Mouse (Mus musculus) heart, embryonic 15.5 days (tissue): ENCODE data around the gene Arhgap6. TPM values are rescaled to one million over a fixed set of nuclear protein-coding genes. Genes with fewer than 3 reads are reported as not detected.

Source experiments
- ATAC-seq: fragments of 200-750 bp; cut with Nextera tagmentation; replicated peaks from 2 replicates; pipeline ENCODE4 v1.8.0; 2017; ENCODE audit warnings: low read depth, moderate TSS enrichment; ENCODE audit not compliant: insufficient number of reproducible peaks, insufficient read depth, low FRiP score
- H3K27ac ChIP-seq: fragments of 300-500 bp; sonication (generic); 2 replicates; pipeline ENCODE4 v1.5.1; 2015; ENCODE audit warnings: mild to moderate bottlenecking, inconsistent platforms
- H3K27me3 ChIP-seq: fragments of 300-500 bp; sonication (generic); 2 replicates; pipeline ENCODE4 v1.6.1; 2015; ENCODE audit warnings: inconsistent platforms
- H3K36me3 ChIP-seq: fragments of 300-500 bp; sonication (generic); 2 replicates; pipeline ENCODE4 v1.6.1; 2015; ENCODE audit warnings: mild to moderate bottlenecking, inconsistent platforms
- H3K4me1 ChIP-seq: fragments of 300-500 bp; sonication (generic); replicated peaks from 2 replicates; pipeline ENCODE4 v1.6.1; 2015; ENCODE audit warnings: inconsistent platforms
- H3K4me2 ChIP-seq: fragments of 300-500 bp; sonication (generic); 2 replicates; pipeline ENCODE4 v1.6.1; 2015; ENCODE audit warnings: inconsistent platforms, mild to moderate bottlenecking, moderate library complexity
- H3K4me3 ChIP-seq: fragments of 300-500 bp; sonication (generic); 2 replicates; pipeline ENCODE4 v1.5.1; 2015; ENCODE audit warnings: mild to moderate bottlenecking, inconsistent platforms
- H3K9ac ChIP-seq: fragments of 300-500 bp; sonication (generic); 2 replicates; pipeline ENCODE4 v1.6.1; 2015; ENCODE audit warnings: mild to moderate bottlenecking, inconsistent platforms
- H3K9me3 ChIP-seq: fragments of 300-500 bp; sonication (generic); replicated peaks from 2 replicates; pipeline ENCODE4 v1.6.1; 2016; ENCODE audit warnings: inconsistent platforms
- WGBS: fragments of 180-500 bp; shearing (Covaris S2); methylation state at CpG from one replicate; pipeline ENCODE4 v1.1.7; 2015; ENCODE audit warnings: mixed read lengths; 5-methylcytosine and 5-hydroxymethylcytosine counted together
- polyA plus RNA-seq: library from polyadenylated mRNA; unstranded; fragments of >200 nt; fragmentation: Nextera tagmentation; extraction: Ambion mirVana; gene quantifications from 2 replicates; pipeline ENCODE4 v1.2.1, GENCODE M21; 2015

Arhgap6 gene
- polyA plus RNA-seq, 1 experiment from 2014 or later: 6.6 TPM

- WGBS: 76% methylated on average over 1 of the region's 1 CpGs
- no peaks in the 10 kb centered on the region for H3K27me3 ChIP-seq
- H3K4me1 ChIP-seq: no peaks in the 10 kb centered on the region
- no peaks in the 10 kb centered on the region for H3K9me3 ChIP-seq
- ATAC-seq: no peak
- no peak overlapping the region for H3K27ac ChIP-seq
- no peaks in the 10 kb centered on the region for H3K36me3 ChIP-seq
- H3K4me2 ChIP-seq: no peak overlapping the region
- H3K9ac ChIP-seq: no peak overlapping the region
- H3K4me3 ChIP-seq: no peak overlapping the region
Observed at GRCm38 (mm10) chrX:169065922-169066321, 271.0 kb downstream of the Arhgap6 start.

DNA sequence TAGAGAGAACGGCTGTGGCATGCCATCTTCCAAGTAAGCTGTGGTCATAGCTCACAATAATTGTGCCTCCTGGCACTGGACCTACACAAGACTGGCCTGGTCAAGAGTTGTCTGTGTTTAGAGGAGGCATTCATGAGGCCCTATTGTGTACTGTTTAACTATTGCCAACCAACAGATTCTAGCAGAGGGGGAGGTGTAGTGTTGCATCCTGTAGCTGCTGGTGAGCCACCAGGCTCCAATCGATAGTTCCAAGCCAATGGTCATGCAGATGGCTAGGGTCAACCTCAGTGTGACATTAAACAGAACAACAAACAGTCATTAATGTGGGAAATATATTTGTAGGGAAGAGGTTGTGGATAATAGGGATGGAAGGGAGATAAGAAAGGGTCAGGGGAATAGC, 280.1 kb downstream of the Arhgap6 start:
- Histone ChIP-seq H3K4me3 (no peak overlapping the region), H3K27me3 (no peaks in the 10 kb centered on the region), H3K4me1 (no peaks in the 10 kb centered on the region), H3K9me3 (no peaks in the 10 kb centered on the region), H3K27ac (no peak overlapping the region), H3K4me2 (no peak overlapping the region), H3K36me3 (no peaks in the 10 kb centered on the region), H3K9ac (no peak overlapping the region)
- 76% methylated on average over 2 of the region's 2 CpGs for WGBS
- ATAC-seq: no peak

GRCm38 (mm10) chrX:169081609-169082008, 286.7 kb downstream of the Arhgap6 start:
- no peaks in the 10 kb centered on the region for H3K9me3 ChIP-seq
- WGBS: 86% methylated on average over 3 of the region's 3 CpGs
- no peaks in the 10 kb centered on the region for H3K4me1 ChIP-seq
- H3K4me3 ChIP-seq: no peak overlapping the region
- no peak overlapping the region for H3K27ac ChIP-seq
- H3K9ac ChIP-seq: no peak overlapping the region
- no peaks in the 10 kb centered on the region for H3K36me3 ChIP-seq
- H3K4me2 ChIP-seq: no peak overlapping the region
- H3K27me3 ChIP-seq: no peaks in the 10 kb centered on the region
- ATAC-seq: no peak

DNA sequence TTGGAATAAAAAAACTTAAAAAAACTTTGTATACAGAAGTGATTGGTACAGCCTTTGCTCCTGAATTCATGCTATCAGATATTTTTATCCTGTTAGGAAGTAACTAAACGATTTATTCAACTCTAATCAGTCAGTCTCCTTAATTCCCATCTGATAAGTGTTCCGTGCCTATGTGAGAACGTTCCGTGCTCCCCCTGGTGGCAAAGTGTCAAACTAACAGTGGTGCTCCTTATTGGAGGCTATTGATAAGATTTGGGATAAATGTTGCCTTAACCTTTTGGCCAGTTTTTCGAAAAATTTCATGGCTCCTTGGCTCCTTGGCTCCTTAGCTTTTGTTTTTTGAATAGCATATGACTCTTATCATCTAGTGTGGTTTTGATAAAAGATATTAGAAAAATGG, 291.0 kb downstream of the Arhgap6 start:
- no peak overlapping the region for H3K4me2 ChIP-seq
- no peaks in the 10 kb centered on the region for H3K9me3 ChIP-seq
- ATAC-seq: no peak
- H3K27ac ChIP-seq: no peak overlapping the region
- H3K9ac ChIP-seq: no peak overlapping the region
- H3K4me1 ChIP-seq: no peaks in the 10 kb centered on the region
- H3K27me3 ChIP-seq: no peaks in the 10 kb centered on the region
- no peak overlapping the region for H3K4me3 ChIP-seq
- H3K36me3 ChIP-seq: no peaks in the 10 kb centered on the region
- 12% methylated on average over 5 of the region's 5 CpGs for WGBS

DNA sequence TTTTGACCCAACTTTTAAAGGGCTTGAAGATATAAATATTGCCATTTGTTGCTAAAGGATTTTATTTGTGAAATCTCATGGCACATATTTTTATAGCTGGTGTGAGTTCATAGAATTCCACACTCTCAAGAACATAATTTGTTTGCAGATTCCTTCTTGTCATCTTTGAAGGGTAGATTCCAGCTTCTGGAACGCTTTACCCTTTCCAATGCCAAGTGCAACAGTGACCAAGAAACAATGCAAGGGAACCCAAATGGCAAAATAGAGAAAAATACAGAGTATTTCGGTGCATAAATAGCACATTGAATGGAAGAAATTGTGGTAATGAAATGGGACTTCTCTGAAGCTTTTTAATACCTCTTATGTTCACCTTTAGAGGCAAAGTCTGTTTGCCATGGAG, 294.3 kb downstream of the Arhgap6 start:
- H3K4me1 ChIP-seq: no peaks in the 10 kb centered on the region
- H3K27me3 ChIP-seq: no peaks in the 10 kb centered on the region
- H3K4me3 ChIP-seq: no peak overlapping the region
- WGBS: 60% methylated on average over 2 of the region's 2 CpGs
- H3K9me3 ChIP-seq: no peaks in the 10 kb centered on the region
- H3K27ac ChIP-seq: no peak overlapping the region
- H3K9ac ChIP-seq: no peak overlapping the region
- ATAC-seq: no peak
- H3K4me2 ChIP-seq: no peak overlapping the region
- H3K36me3 ChIP-seq: no peaks in the 10 kb centered on the region

- H3K4me1 ChIP-seq: no peaks in the 10 kb centered on the region
- no peak overlapping the region for H3K4me2 ChIP-seq
- H3K27ac ChIP-seq: no peak overlapping the region
- no peaks in the 10 kb centered on the region for H3K27me3 ChIP-seq
- ATAC-seq: no peak
- WGBS: 55% methylated on average over 2 of the region's 2 CpGs
- no peak overlapping the region for H3K9ac ChIP-seq
- no peaks in the 10 kb centered on the region for H3K9me3 ChIP-seq
- H3K36me3 ChIP-seq: no peaks in the 10 kb centered on the region
- no peak overlapping the region for H3K4me3 ChIP-seq
Observed at GRCm38 (mm10) chrX:169094601-169095000, 299.7 kb downstream of the Arhgap6 start.

GRCm38 (mm10) chrX:169095584-169095983, 300.7 kb downstream of the Arhgap6 start:
- no peaks in the 10 kb centered on the region for H3K4me1 ChIP-seq
- no peak overlapping the region for H3K27ac ChIP-seq
- no peak for ATAC-seq
- H3K4me3 ChIP-seq: no peak overlapping the region
- H3K9me3 ChIP-seq: no peaks in the 10 kb centered on the region
- no peaks in the 10 kb centered on the region for H3K36me3 ChIP-seq
- no peak overlapping the region for H3K4me2 ChIP-seq
- no peaks in the 10 kb centered on the region for H3K27me3 ChIP-seq
- no peak overlapping the region for H3K9ac ChIP-seq

DNA sequence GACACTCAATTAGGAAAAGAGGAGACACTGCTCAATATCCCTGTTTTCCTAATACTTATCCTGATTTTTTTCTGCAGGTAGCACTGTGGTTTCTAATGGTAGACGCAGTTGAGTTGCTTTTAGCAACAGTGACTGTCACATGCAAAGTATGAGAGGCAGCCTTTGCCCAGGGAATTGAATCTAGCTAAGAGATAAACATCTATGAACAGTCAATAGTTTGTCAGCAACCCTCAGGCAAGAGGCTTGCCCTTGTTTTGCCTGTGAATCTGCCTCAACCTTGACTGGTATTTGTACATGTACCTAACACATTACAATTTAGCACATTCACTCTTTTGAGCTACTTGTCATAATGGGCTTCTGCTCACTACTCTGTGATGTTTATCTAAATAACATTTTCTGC, 307.8 kb downstream of the Arhgap6 start:
- 47% methylated on average over 1 of the region's 1 CpGs for WGBS

GRCm38 (mm10) chrX:169106048-169106622, 311.2 kb downstream of the Arhgap6 start:
- no peak for ATAC-seq
- H3K9ac ChIP-seq: no peak overlapping the region
- H3K4me3 ChIP-seq: no peak overlapping the region
- no peaks in the 10 kb centered on the region for H3K27me3 ChIP-seq
- H3K4me1 ChIP-seq: no peaks in the 10 kb centered on the region
- H3K36me3 ChIP-seq: no peaks in the 10 kb centered on the region
- no peak overlapping the region for H3K4me2 ChIP-seq
- H3K9me3 ChIP-seq: no peaks in the 10 kb centered on the region
- WGBS: 52% methylated on average over 4 of the region's 4 CpGs
- no peak overlapping the region for H3K27ac ChIP-seq

More for the DNA sequence above, 307.8 kb downstream of the Arhgap6 start:
- H3K9ac ChIP-seq: no peak overlapping the region
- H3K36me3 ChIP-seq: no peaks in the 10 kb centered on the region
- H3K27ac ChIP-seq: no peak overlapping the region
- H3K4me3 ChIP-seq: no peak overlapping the region
- no peaks in the 10 kb centered on the region for H3K4me1 ChIP-seq
- H3K27me3 ChIP-seq: no peaks in the 10 kb centered on the region
- H3K9me3 ChIP-seq: no peaks in the 10 kb centered on the region
- no peak for ATAC-seq
- H3K4me2 ChIP-seq: no peak overlapping the region

- Histone ChIP-seq H3K4me3 (no peak overlapping the region), H3K4me2 (no peak overlapping the region), H3K27me3 (no peaks in the 10 kb centered on the region), H3K9ac (no peak overlapping the region), H3K36me3 (no peaks in the 10 kb centered on the region), H3K27ac (no peak overlapping the region), H3K4me1 (no peaks in the 10 kb centered on the region), H3K9me3 (no peaks in the 10 kb centered on the region)
- ATAC-seq: no peak
- WGBS: 59% methylated on average over 2 of the region's 2 CpGs
Observed at GRCm38 (mm10) chrX:169107372-169107771, 312.5 kb downstream of the Arhgap6 start.

DNA sequence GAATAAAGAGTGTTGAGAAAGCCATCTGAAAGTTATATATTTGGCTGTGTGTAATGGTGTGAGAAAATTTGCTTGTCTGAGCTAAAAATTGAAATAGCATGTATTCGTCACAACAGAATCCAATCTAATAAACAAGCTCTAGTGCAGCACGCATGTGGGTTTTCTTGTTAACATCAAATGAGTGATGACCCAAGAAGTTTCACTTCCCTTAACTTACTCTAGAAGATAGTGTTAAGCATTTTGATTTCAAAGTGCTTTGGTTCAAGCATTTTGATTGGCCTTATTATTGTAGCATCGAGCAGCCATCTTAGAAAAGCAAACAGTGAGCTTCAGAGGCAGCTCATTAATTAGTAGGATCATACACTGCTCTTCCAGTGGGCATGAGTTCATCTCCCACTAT, 315.1 kb downstream of the Arhgap6 start:
- no peak overlapping the region for H3K4me2 ChIP-seq
- H3K9ac ChIP-seq: no peak overlapping the region
- H3K9me3 ChIP-seq: no peaks in the 10 kb centered on the region
- 81% methylated on average over 3 of the region's 3 CpGs for WGBS
- no peak overlapping the region for H3K4me3 ChIP-seq
- no peak for ATAC-seq
- no peaks in the 10 kb centered on the region for H3K4me1 ChIP-seq
- H3K27ac ChIP-seq: no peak overlapping the region
- no peaks in the 10 kb centered on the region for H3K27me3 ChIP-seq
- H3K36me3 ChIP-seq: no peaks in the 10 kb centered on the region

GRCm38 (mm10) chrX:169112662-169113061, 317.8 kb downstream of the Arhgap6 start:
- 59% methylated on average over 4 of the region's 4 CpGs for WGBS
- no peaks in the 10 kb centered on the region for H3K4me1 ChIP-seq
- no peaks in the 10 kb centered on the region for H3K9me3 ChIP-seq
- H3K27me3 ChIP-seq: no peaks in the 10 kb centered on the region
- H3K9ac ChIP-seq: no peak overlapping the region
- no peak overlapping the region for H3K27ac ChIP-seq
- no peak overlapping the region for H3K4me3 ChIP-seq
- H3K4me2 ChIP-seq: no peak overlapping the region
- no peak for ATAC-seq
- H3K36me3 ChIP-seq: no peaks in the 10 kb centered on the region
